Mouse (Mus musculus): ENCODE measurements at regions not wholly inside any gene's neighbourhood (a gene's known extent, or its start where the extent isn't known, plus 50 kb on each side); places are given as distances from the start of the nearest gene placed in this dataset.

GRCm38 (mm10) chr4:131534831-131535230, 303.3 kb downstream of the Ptpru start:
- no peak overlapping the region for H3K4me2 ChIP-seq
- H3K4me3 ChIP-seq, result no peak overlapping the region
- no peak for ATAC-seq (replicated peaks; ENCODE audit: insufficient number of reproducible peaks, insufficient read depth, low FRiP score, low read depth)
- 88% methylated on average over 6 of the region's 6 CpGs for WGBS
- H3K4me1 ChIP-seq (replicated peaks), result no peaks in the 10 kb centered on the region
- no peaks in the 10 kb centered on the region for H3K36me3 ChIP-seq
- no peak overlapping the region for H3K9ac ChIP-seq
- no peak overlapping the region for H3K27ac ChIP-seq
- no peaks in the 10 kb centered on the region for H3K9me3 ChIP-seq (replicated peaks)
- H3K27me3 ChIP-seq, result 0 out of 2 replicates have a peak, but pooled peaks cover 4% of the 10 kb centered on the region

- Histone ChIP-seq H3K27me3 (0 out of 2 replicates have a peak, but pooled peaks cover 4% of the 10 kb centered on the region), H3K4me2 (no peak overlapping the region), H3K27ac (no peak overlapping the region), H3K36me3 (no peaks in the 10 kb centered on the region), H3K4me1 (replicated peaks) (no peaks in the 10 kb centered on the region), H3K9me3 (replicated peaks) (no peaks in the 10 kb centered on the region), H3K4me3 (no peak overlapping the region), H3K9ac (no peak overlapping the region)
- 75% methylated on average over 4 of the region's 4 CpGs for WGBS
- no peak for ATAC-seq (replicated peaks; ENCODE audit: insufficient number of reproducible peaks, insufficient read depth, low FRiP score, low read depth)
Measured at GRCm38 (mm10) chr4:131538237-131538636, 299.9 kb downstream of the Ptpru start.

- Histone ChIP-seq H3K4me3 (no peak overlapping the region), H3K36me3 (no peaks in the 10 kb centered on the region), H3K9me3 (replicated peaks) (no peaks in the 10 kb centered on the region), H3K4me1 (replicated peaks) (no peaks in the 10 kb centered on the region), H3K4me2 (no peak overlapping the region), H3K9ac (no peak overlapping the region), H3K27me3 (no peaks in the 10 kb centered on the region), H3K27ac (no peak overlapping the region)
- ATAC-seq (replicated peaks; ENCODE audit: insufficient number of reproducible peaks, insufficient read depth, low FRiP score, low read depth), result no peak
- WGBS, result 72% methylated on average over 12 of the region's 12 CpGs
Measured at GRCm38 (mm10) chr4:131546422-131547200, 291.5 kb downstream of the Ptpru start.

GRCm38 (mm10) chr4:131549581-131549980, 288.5 kb downstream of the Ptpru start:
- WGBS, result 77% methylated on average over 12 of the region's 12 CpGs
- ATAC-seq (replicated peaks; ENCODE audit: insufficient number of reproducible peaks, insufficient read depth, low FRiP score, low read depth), result no peak
- Histone ChIP-seq H3K9me3 (replicated peaks) (no peaks in the 10 kb centered on the region), H3K4me2 (no peak overlapping the region), H3K4me1 (replicated peaks) (no peaks in the 10 kb centered on the region), H3K36me3 (no peaks in the 10 kb centered on the region), H3K4me3 (no peak overlapping the region), H3K27ac (no peak overlapping the region), H3K9ac (no peak overlapping the region), H3K27me3 (no peaks in the 10 kb centered on the region)

- no peak for ATAC-seq (replicated peaks; ENCODE audit: insufficient number of reproducible peaks, insufficient read depth, low FRiP score, low read depth)
- WGBS, result 77% methylated on average over 5 of the region's 5 CpGs
- no peaks in the 10 kb centered on the region for H3K36me3 ChIP-seq
- H3K27ac ChIP-seq, result no peak overlapping the region
- H3K27me3 ChIP-seq, result no peaks in the 10 kb centered on the region
- H3K4me3 ChIP-seq, result no peak overlapping the region
- no peaks in the 10 kb centered on the region for H3K4me1 ChIP-seq (replicated peaks)
- no peak overlapping the region for H3K4me2 ChIP-seq
- H3K9me3 ChIP-seq (replicated peaks), result no peaks in the 10 kb centered on the region
- H3K9ac ChIP-seq, result no peak overlapping the region
Measured at GRCm38 (mm10) chr4:131558513-131558912, 279.6 kb downstream of the Ptpru start.

- Histone ChIP-seq H3K4me3 (no peak overlapping the region), H3K4me2 (no peak overlapping the region), H3K27me3 (no peaks in the 10 kb centered on the region), H3K4me1 (replicated peaks) (no peaks in the 10 kb centered on the region), H3K36me3 (no peaks in the 10 kb centered on the region), H3K9ac (no peak overlapping the region), H3K27ac (no peak overlapping the region), H3K9me3 (replicated peaks) (no peaks in the 10 kb centered on the region)
- 64% methylated on average over 4 of the region's 4 CpGs for WGBS
- no peak for ATAC-seq (replicated peaks; ENCODE audit: insufficient number of reproducible peaks, insufficient read depth, low FRiP score, low read depth)
Measured at GRCm38 (mm10) chr4:131563851-131564250, 274.2 kb downstream of the Ptpru start.

- WGBS, result 58% methylated on average over 7 of the region's 7 CpGs
- no peaks in the 10 kb centered on the region for H3K4me1 ChIP-seq (replicated peaks)
- no peak for ATAC-seq (replicated peaks; ENCODE audit: insufficient number of reproducible peaks, insufficient read depth, low FRiP score, low read depth)
- H3K27ac ChIP-seq, result no peak overlapping the region
- H3K4me3 ChIP-seq, result no peak overlapping the region
- no peak overlapping the region for H3K4me2 ChIP-seq
- no peak overlapping the region for H3K9ac ChIP-seq
- no peaks in the 10 kb centered on the region for H3K27me3 ChIP-seq
- H3K9me3 ChIP-seq (replicated peaks), result no peaks in the 10 kb centered on the region
- no peaks in the 10 kb centered on the region for H3K36me3 ChIP-seq
Measured at GRCm38 (mm10) chr4:131565203-131565602, 272.9 kb downstream of the Ptpru start.

GRCm38 (mm10) chr4:131567241-131567640, 270.8 kb downstream of the Ptpru start:
- Histone ChIP-seq H3K4me1 (replicated peaks) (no peaks in the 10 kb centered on the region), H3K9me3 (replicated peaks) (no peaks in the 10 kb centered on the region), H3K9ac (no peak overlapping the region), H3K36me3 (no peaks in the 10 kb centered on the region), H3K4me3 (no peak overlapping the region), H3K27me3 (no peaks in the 10 kb centered on the region), H3K27ac (no peak overlapping the region), H3K4me2 (no peak overlapping the region)
- no peak for ATAC-seq (replicated peaks; ENCODE audit: insufficient number of reproducible peaks, insufficient read depth, low FRiP score, low read depth)
- 71% methylated on average over 2 of the region's 2 CpGs for WGBS

GRCm38 (mm10) chr4:131569156-131569555, 268.9 kb downstream of the Ptpru start:
- Histone ChIP-seq H3K9ac (no peak overlapping the region), H3K4me3 (no peak overlapping the region)
- 45% methylated on average over 5 of the region's 5 CpGs for WGBS

GRCm38 (mm10) chr4:131577571-131577970, 260.5 kb downstream of the Ptpru start:
- Histone ChIP-seq H3K9me3 (replicated peaks) (no peaks in the 10 kb centered on the region), H3K27me3 (no peaks in the 10 kb centered on the region; the same call in 1 of the 2 replicates), H3K4me2 (no peak overlapping the region), H3K4me1 (replicated peaks) (no peaks in the 10 kb centered on the region), H3K4me3 (no peak overlapping the region), H3K36me3 (no peaks in the 10 kb centered on the region), H3K27ac (no peak overlapping the region), H3K9ac (no peak overlapping the region)
- no peak for ATAC-seq (replicated peaks; ENCODE audit: insufficient number of reproducible peaks, insufficient read depth, low FRiP score, low read depth)
- WGBS, result 53% methylated on average over 4 of the region's 4 CpGs

More at GRCm38 (mm10) chr4:131569156-131569555, 268.9 kb downstream of the Ptpru start:
- Histone ChIP-seq H3K27ac (no peak overlapping the region), H3K9me3 (replicated peaks) (no peaks in the 10 kb centered on the region), H3K4me2 (no peak overlapping the region), H3K36me3 (no peaks in the 10 kb centered on the region), H3K4me1 (replicated peaks) (no peaks in the 10 kb centered on the region), H3K27me3 (no peaks in the 10 kb centered on the region)
- no peak for ATAC-seq (replicated peaks; ENCODE audit: insufficient number of reproducible peaks, insufficient read depth, low FRiP score, low read depth)

GRCm38 (mm10) chr4:131585946-131586345, 252.1 kb downstream of the Ptpru start:
- Histone ChIP-seq H3K4me3 (no peak overlapping the region), H3K9me3 (replicated peaks) (no peaks in the 10 kb centered on the region), H3K9ac (no peak overlapping the region), H3K4me2 (no peak overlapping the region), H3K4me1 (replicated peaks) (no peaks in the 10 kb centered on the region), H3K36me3 (no peaks in the 10 kb centered on the region), H3K27me3 (no peaks in the 10 kb centered on the region), H3K27ac (no peak overlapping the region)
- WGBS, result 48% methylated on average over 3 of the region's 3 CpGs
- ATAC-seq (replicated peaks; ENCODE audit: insufficient number of reproducible peaks, insufficient read depth, low FRiP score, low read depth), result no peak

- WGBS, result 53% methylated on average over 7 of the region's 7 CpGs
Measured at GRCm38 (mm10) chr4:131587536-131587935, 250.6 kb downstream of the Ptpru start.

More at GRCm38 (mm10) chr4:131587536-131587935, 250.6 kb downstream of the Ptpru start:
- Histone ChIP-seq H3K4me1 (replicated peaks) (no peaks in the 10 kb centered on the region), H3K9me3 (replicated peaks) (no peaks in the 10 kb centered on the region), H3K4me2 (no peak overlapping the region), H3K9ac (no peak overlapping the region), H3K36me3 (no peaks in the 10 kb centered on the region), H3K27me3 (no peaks in the 10 kb centered on the region), H3K4me3 (no peak overlapping the region), H3K27ac (no peak overlapping the region)
- no peak for ATAC-seq (replicated peaks; ENCODE audit: insufficient number of reproducible peaks, insufficient read depth, low FRiP score, low read depth)

All from heart, embryonic 15.5 days (tissue).